Mouse (Mus musculus) liver, adult 2 months (tissue): ENCODE measurements around the gene Hdgf. TPM values are rescaled to one million over a fixed set of nuclear protein-coding genes. Genes with fewer than 3 reads are reported as not detected.

Source experiments
- DNase-seq: peaks from one replicate; pipeline ENCODE4 v3.0.0-alpha.2; 2011; ENCODE audit warnings: low read depth, low spot score; ENCODE audit errors: extremely low read depth
- H3K27ac ChIP-seq: fragments of 200-500 bp; replicated peaks from 2 replicates; pipeline ENCODE4 v1.5.1; 2012; ENCODE audit warnings: low read depth, mild to moderate bottlenecking, control low read depth, inconsistent platforms, low read length; ENCODE audit not compliant: insufficient read depth
- H3K27me3 ChIP-seq: fragments of 200-500 bp; 2 replicates; pipeline ENCODE4 v1.6.1; 2012; ENCODE audit warnings: mild to moderate bottlenecking, moderate library complexity, low read length, inconsistent platforms; ENCODE audit not compliant: control insufficient read depth, insufficient read depth
- H3K36me3 ChIP-seq: fragments of 200-500 bp; 2 replicates; pipeline ENCODE4 v1.6.1; 2012; ENCODE audit warnings: low read length, inconsistent platforms; ENCODE audit not compliant: control insufficient read depth, insufficient read depth
- H3K4me1 ChIP-seq: fragments of 200-500 bp; 2 replicates; pipeline ENCODE4 v1.6.1; 2011; ENCODE audit warnings: low read length; ENCODE audit not compliant: control insufficient read depth, insufficient read depth
- H3K4me3 ChIP-seq: fragments of 200-500 bp; 2 replicates; pipeline ENCODE4 v1.5.1; 2011; ENCODE audit warnings: low read depth, mild to moderate bottlenecking, control low read depth, low read length, moderate library complexity; ENCODE audit not compliant: insufficient read depth
- H3K79me2 ChIP-seq: fragments of 200-500 bp; 2 replicates; pipeline ENCODE4 v1.6.1; 2012; ENCODE audit warnings: inconsistent platforms, mild to moderate bottlenecking, low read length, moderate library complexity; ENCODE audit not compliant: control insufficient read depth, insufficient read depth
- H3K9ac ChIP-seq: fragments of 200-500 bp; 2 replicates; pipeline ENCODE4 v1.6.1; 2012; ENCODE audit warnings: low read depth, mild to moderate bottlenecking, control low read depth, inconsistent platforms, low read length
- CTCF ChIP-seq: fragments of 200-500 bp; IDR thresholded peaks from 2 replicates; pipeline ENCODE4 v1.5.1; 2011; ENCODE audit warnings: low read depth, low read length, control low read depth
- POLR2A ChIP-seq: fragments of 200-500 bp; IDR thresholded peaks from 2 replicates; pipeline ENCODE4 v1.6.1; 2011; ENCODE audit warnings: low read length, control low read depth; ENCODE audit not compliant: insufficient read depth; ENCODE audit errors: extremely low read depth
- WGBS: fragments of 180-500 bp; shearing (Covaris S2); methylation state at CpG from one replicate; pipeline ENCODE4 v1.1.7; 2018; 5-methylcytosine and 5-hydroxymethylcytosine counted together
- polyA plus RNA-seq: library from polyadenylated mRNA; depleted of rRNA; stranded (reverse); fragments of >200 nt; gene quantifications from 2 replicates; pipeline ENCODE4 v1.2.3, GENCODE M21; 2012
- total RNA-seq: library from RNA; depleted of rRNA; stranded (reverse); fragments of >200 nt; gene quantifications from 2 replicates; pipeline ENCODE4 v1.2.3, GENCODE M21; 2014

Gene Hdgf
- total and polyA plus RNA-seq, 2 experiments: 58.8 to 74.7 TPM

GRCm38 (mm10) chr3:87947811-87948199, 41.7 kb downstream of the Hdgf start:
- H3K27ac ChIP-seq: no peak overlapping the region
- H3K9ac ChIP-seq: no peak overlapping the region
- H3K27me3 ChIP-seq: peaks cover 26% of the 10 kb centered on the region; the same call in 1 of the 2 replicates
- no peak for TF ChIP-seq CTCF
- no peak for TF ChIP-seq POLR2A
- H3K36me3 ChIP-seq: no peaks in the 10 kb centered on the region
- WGBS: 4% methylated on average over 17 of the region's 17 CpGs
- no peak overlapping the region for H3K4me3 ChIP-seq
- H3K79me2 ChIP-seq: no peaks in the 10 kb centered on the region
- no peak for DNase-seq
- peaks cover 6% of the 10 kb centered on the region for H3K4me1 ChIP-seq

DNA sequence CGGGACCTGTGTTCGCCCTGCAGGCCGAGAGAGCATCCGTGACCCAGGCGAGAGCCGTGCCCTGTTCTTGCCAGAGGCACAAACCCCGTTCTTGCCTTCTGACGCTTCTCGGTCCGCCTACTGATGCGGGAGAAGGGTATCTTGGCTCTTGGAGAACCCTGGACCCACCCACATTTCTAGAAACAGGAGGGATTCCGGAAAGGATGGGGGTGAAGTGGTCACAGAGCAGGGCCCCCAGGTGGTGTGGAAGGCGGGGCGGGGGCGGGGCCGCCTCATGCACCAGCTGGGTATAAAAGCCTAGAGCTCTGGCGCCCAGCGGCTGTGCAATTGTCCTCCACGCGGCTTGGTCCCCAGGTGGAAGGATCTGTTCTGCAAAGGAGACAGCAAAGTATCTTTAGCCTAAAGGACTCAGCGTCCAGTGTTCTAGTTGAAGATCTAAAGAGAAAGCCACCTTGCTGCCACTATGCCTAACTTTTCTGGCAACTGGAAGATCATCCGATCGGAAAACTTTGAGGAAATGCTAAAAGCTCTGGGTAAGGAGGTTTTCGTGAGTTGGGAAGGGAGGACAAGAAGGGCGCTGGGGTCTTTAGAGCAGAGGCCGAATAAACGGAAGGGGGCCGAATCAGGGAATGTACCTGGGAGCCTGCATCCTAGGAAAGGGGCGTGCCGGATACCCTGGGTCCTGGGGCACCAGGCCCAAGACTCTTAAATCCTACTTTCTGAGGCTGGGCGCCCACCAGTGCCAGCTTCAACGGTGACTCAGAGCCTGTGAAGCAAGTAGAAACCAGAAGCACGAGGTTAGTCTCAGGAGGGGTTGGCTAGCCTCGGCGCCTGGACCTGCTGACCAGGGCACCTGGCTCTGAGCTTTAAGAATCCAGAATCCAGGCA, 42.5 kb downstream of the Hdgf start, which contains the start of gene Crabp2:
TSS of gene Crabp2 (plus strand) at position 289 of the 888 bp plus-strand sequence.
- DNase-seq: no peak
- 6% methylated on average over 35 of the region's 35 CpGs for WGBS
- Histone ChIP-seq H3K9ac (no peak within 1 kb of the TSS), H3K27me3 (peaks cover 26% of the 10 kb centered on the region; the same call in 1 of the 2 replicates), H3K4me3 (no peak within 1 kb of the TSS), H3K79me2 (no peaks in the 10 kb centered on the region), H3K4me1 (peaks cover 6% of the 10 kb centered on the region), H3K36me3 (no peaks in the 10 kb centered on the region), H3K27ac (no peak within 1 kb of the TSS)
- no peak for TF ChIP-seq POLR2A
- TF ChIP-seq CTCF: no peak

GRCm38 (mm10) chr3:87949266-87949954, 43.3 kb downstream of the Hdgf start:
- Histone ChIP-seq H3K27me3 (peaks cover 26% of the 10 kb centered on the region; the same call in 1 of the 2 replicates), H3K79me2 (no peaks in the 10 kb centered on the region)

GRCm38 (mm10) chr3:87949955-87950515, 43.9 kb downstream of the Hdgf start:
- Histone ChIP-seq H3K27me3 (peaks cover 26% of the 10 kb centered on the region; the same call in 1 of the 2 replicates), H3K4me3 (no peak overlapping the region), H3K4me1 (peaks cover 6% of the 10 kb centered on the region), H3K36me3 (no peaks in the 10 kb centered on the region), H3K9ac (no peak overlapping the region), H3K79me2 (no peaks in the 10 kb centered on the region), H3K27ac (no peak overlapping the region)
- TF ChIP-seq CTCF (no peak), POLR2A (no peak)
- no peak for DNase-seq
- 21% methylated on average over 13 of the region's 13 CpGs for WGBS

More at GRCm38 (mm10) chr3:87949266-87949954, 43.3 kb downstream of the Hdgf start:
- TF ChIP-seq POLR2A (no peak), CTCF (no peak)
- H3K4me1 ChIP-seq: peaks cover 6% of the 10 kb centered on the region
- no peak overlapping the region for H3K27ac ChIP-seq
- no peaks in the 10 kb centered on the region for H3K36me3 ChIP-seq
- DNase-seq: no peak
- no peak overlapping the region for H3K4me3 ChIP-seq
- 22% methylated on average over 16 of the region's 16 CpGs for WGBS
- no peak overlapping the region for H3K9ac ChIP-seq

DNA sequence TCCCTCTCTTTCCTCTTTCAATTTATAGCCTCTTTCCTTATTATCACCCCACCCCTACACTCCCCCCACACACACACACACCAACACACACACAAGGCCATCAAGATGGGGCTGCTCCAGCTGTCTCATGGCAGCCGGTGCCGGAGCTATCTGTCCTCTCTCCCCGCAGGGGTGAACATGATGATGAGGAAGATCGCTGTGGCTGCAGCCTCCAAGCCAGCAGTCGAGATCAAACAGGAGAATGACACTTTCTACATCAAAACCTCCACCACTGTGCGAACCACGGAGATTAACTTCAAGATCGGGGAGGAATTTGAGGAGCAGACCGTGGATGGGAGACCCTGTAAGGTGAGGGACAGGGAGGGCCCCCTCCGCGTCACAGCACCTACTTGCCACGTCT, 45.8 kb downstream of the Hdgf start:
- TF ChIP-seq CTCF (no peak), POLR2A (no peak)
- Histone ChIP-seq H3K27ac (no peak overlapping the region), H3K79me2 (no peaks in the 10 kb centered on the region), H3K36me3 (no peaks in the 10 kb centered on the region), H3K4me3 (no peak overlapping the region), H3K27me3 (peaks cover 26% of the 10 kb centered on the region; the same call in 1 of the 2 replicates), H3K4me1 (peaks cover 6% of the 10 kb centered on the region), H3K9ac (no peak overlapping the region)
- WGBS: 22% methylated on average over 12 of the region's 12 CpGs
- no peak for DNase-seq
